Mouse (Mus musculus) heart, adult 2 months (tissue): ENCODE measurements around the gene Tbc1d10a. TPM values are rescaled to one million over a fixed set of nuclear protein-coding genes. Genes with fewer than 3 reads are reported as not detected.

Source experiments
- DNase-seq, 2 experiments: peaks; one replicate each; pipeline ENCODE4 v3.0.0; 2021
- H3K27ac ChIP-seq: fragments of 200-600 bp; 2 replicates; pipeline ENCODE4 v1.8.1; 2022
- H3K27me3 ChIP-seq: fragments of 200-500 bp; 2 replicates; pipeline ENCODE4 v1.6.1; 2012; ENCODE audit warnings: mild to moderate bottlenecking, low read length, inconsistent platforms, mixed read lengths; ENCODE audit not compliant: control insufficient read depth, insufficient read depth
- H3K36me3 ChIP-seq: fragments of 200-500 bp; 2 replicates; pipeline ENCODE4 v1.6.1; 2012; ENCODE audit warnings: low read length, inconsistent platforms; ENCODE audit not compliant: control insufficient read depth, insufficient read depth
- H3K4me1 ChIP-seq: fragments of 200-500 bp; 2 replicates; pipeline ENCODE4 v1.6.1; 2011; ENCODE audit warnings: low read length; ENCODE audit not compliant: control insufficient read depth, insufficient read depth
- H3K4me3 ChIP-seq: fragments of 200-600 bp; 2 replicates; pipeline ENCODE4 v1.8.1; 2022
- H3K79me2 ChIP-seq: fragments of 200-500 bp; replicated peaks from 2 replicates; pipeline ENCODE4 v1.6.1; 2012; ENCODE audit warnings: mild to moderate bottlenecking, inconsistent platforms, low read length, moderate library complexity, mixed read lengths; ENCODE audit not compliant: control insufficient read depth, insufficient read depth
- H3K9ac ChIP-seq: fragments of 200-500 bp; 2 replicates; pipeline ENCODE4 v1.6.1; 2012; ENCODE audit warnings: low read depth, mild to moderate bottlenecking, control low read depth, inconsistent platforms, low read length, mixed read lengths
- CTCF ChIP-seq: fragments of 200-600 bp; IDR thresholded peaks from 2 replicates; pipeline ENCODE4 v1.8.1; 2022; ENCODE audit warnings: antibody characterized with exemption, mild to moderate bottlenecking, moderate library complexity
- EP300 ChIP-seq: fragments of 200-500 bp; IDR thresholded peaks from 2 replicates; pipeline ENCODE4 v1.6.1; 2011; ENCODE audit warnings: low read depth, low read length, control low read depth; ENCODE audit not compliant: insufficient read depth
- POLR2A ChIP-seq: fragments of 200-500 bp; IDR thresholded peaks from 2 replicates; pipeline ENCODE4 v1.6.1; 2011; ENCODE audit warnings: mild to moderate bottlenecking, low read depth, low read length, control low read depth; ENCODE audit not compliant: insufficient read depth
- WGBS: fragments of 180-500 bp; shearing (Covaris S2); methylation state at CpG from one replicate; pipeline ENCODE4 v1.1.7; 2018; 5-methylcytosine and 5-hydroxymethylcytosine counted together
- intact Hi-C: fragments of 180-260 bp; cut with DNase I; formaldehyde crosslinking; loops from one replicate; pipeline ENCODE4 v1.15.1; 2025
- polyA plus RNA-seq: library from polyadenylated mRNA; depleted of rRNA; stranded (reverse); fragments of >200 nt; gene quantifications from 2 replicates; pipeline ENCODE4 v1.2.3, GENCODE M21; 2012
- total RNA-seq, 2 experiments: library from RNA; stranded (reverse); gene quantifications; 2 replicates each; pipeline ENCODE4 v1.2.3; 2021

Gene Tbc1d10a
- total and polyA plus RNA-seq, 3 experiments = 10.1 to 17.3 (median 10.7) TPM

DNA sequence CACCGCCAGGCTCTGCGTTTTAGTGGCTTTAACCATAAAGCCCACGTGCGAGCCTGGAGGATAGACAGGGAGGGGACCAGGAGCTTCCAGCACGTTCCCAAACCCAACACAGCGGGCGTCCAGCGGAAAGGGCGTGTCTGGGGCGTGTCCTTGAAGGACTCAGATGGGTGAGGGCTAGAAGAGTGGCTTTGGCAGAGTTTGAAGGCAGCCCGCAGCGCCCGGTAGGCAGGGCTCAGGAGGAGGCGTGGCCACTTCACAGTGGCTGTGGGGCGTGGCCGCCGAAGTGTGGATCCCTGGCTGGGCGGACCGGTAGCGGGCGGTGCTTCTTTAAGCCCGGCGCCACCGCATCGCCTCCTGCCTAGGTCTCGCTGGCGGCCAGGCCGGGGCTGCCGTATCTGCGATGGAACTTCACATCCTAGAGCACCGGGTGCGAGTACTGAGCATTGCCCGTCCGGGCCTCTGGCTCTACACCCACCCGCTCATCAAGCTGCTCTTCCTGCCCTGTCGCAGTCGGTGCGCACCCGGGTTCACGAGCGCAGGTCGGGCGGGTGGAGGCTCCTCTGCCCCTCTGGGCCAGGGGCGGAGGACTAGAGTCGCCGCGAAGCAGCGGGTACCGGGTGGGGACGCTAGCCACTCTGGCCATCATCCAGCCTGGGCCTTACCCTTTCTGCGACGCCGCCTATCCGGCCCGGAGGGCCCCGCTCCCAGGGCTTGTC, 31.5 kb downstream of the Tbc1d10a start, which contains the start of gene Castor1:
Gene Castor1 (plus strand): TSS at position 312 of the 716 bp plus-strand sequence.
- 2% methylated on average over 56 of the region's 56 CpGs for WGBS
- TF ChIP-seq POLR2A = peak; percentile 78
- TF ChIP-seq CTCF = peak; percentile 21; the same call in 1 of the 2 replicates
- peak; percentile 71; the same call in 1 of the 2 replicates for TF ChIP-seq EP300
- peaks cover 2% of the 10 kb centered on the region; the same call in 1 of the 2 replicates for H3K36me3 ChIP-seq

GRCm38 (mm10) chr11:4218637-4219036, 32.0 kb downstream of the Tbc1d10a start:
- intact Hi-C loops = loop anchor here (1.0 to 2.0 kb wide), 5 partner anchors 16 to 122 kb away; partner anchors contain the start of genes Ccdc157, Rnf215 and Sf3a1
- WGBS = 17% methylated on average over 6 of the region's 6 CpGs
- peak overlapping the region; percentile 96 for H3K27ac ChIP-seq
- DNase-seq = no peak
- H3K4me1 ChIP-seq = peaks cover 15% of the 10 kb centered on the region
- peak overlapping the region; percentile 77 for H3K4me3 ChIP-seq
- H3K36me3 ChIP-seq = peaks cover 2% of the 10 kb centered on the region; the same call in 1 of the 2 replicates
- no peak for TF ChIP-seq POLR2A
- no peaks in the 10 kb centered on the region for H3K79me2 ChIP-seq
- H3K27me3 ChIP-seq = no peaks in the 10 kb centered on the region
- H3K9ac ChIP-seq = peak overlapping the region; percentile 74

More for the DNA sequence above, 31.5 kb downstream of the Tbc1d10a start, which contains the start of gene Castor1:
- peak; percentile 92 to 96 for DNase-seq
- Histone ChIP-seq H3K9ac (peak within 1 kb of the TSS; percentile 74), H3K4me3 (peak within 1 kb of the TSS; percentile 77), H3K27me3 (no peaks in the 10 kb centered on the region), H3K27ac (peak within 1 kb of the TSS; percentile 96), H3K79me2 (no peaks in the 10 kb centered on the region), H3K4me1 (peaks cover 15% of the 10 kb centered on the region)
- intact Hi-C loops = loop anchor here (1.0 to 2.0 kb wide), 3 partner anchors 15 to 122 kb away; partner anchors contain the start of genes Ccdc157 and Sf3a1

GRCm38 (mm10) chr11:4219317-4219751, 32.7 kb downstream of the Tbc1d10a start:
- TF ChIP-seq POLR2A (0 out of 2 replicates have a peak, but pooled peaks have one; percentile 31), CTCF (peak; percentile 91), EP300 (peak; percentile 97)
- peak overlapping the region; percentile 77 for H3K4me3 ChIP-seq
- H3K27ac ChIP-seq = peak overlapping the region; percentile 96
- H3K36me3 ChIP-seq = peaks cover 2% of the 10 kb centered on the region; the same call in 1 of the 2 replicates
- H3K9ac ChIP-seq = peak overlapping the region; percentile 74
- H3K4me1 ChIP-seq = peaks cover 15% of the 10 kb centered on the region
- no peaks in the 10 kb centered on the region for H3K27me3 ChIP-seq
- DNase-seq = peak; percentile 80 to 84
- H3K79me2 ChIP-seq = no peaks in the 10 kb centered on the region
- intact Hi-C loops = loop anchor here (1.0 to 2.0 kb wide), 4 partner anchors 17 to 84 kb away; partner anchors contain the start of genes Ccdc157, Rnf215 and Sf3a1
- 4% methylated on average over 2 of the region's 2 CpGs for WGBS

- H3K27ac ChIP-seq = no peak overlapping the region; the same call in 1 of the 2 replicates
- DNase-seq = no peak
Measured at GRCm38 (mm10) chr11:4219908-4220307, 33.3 kb downstream of the Tbc1d10a start.

DNA sequence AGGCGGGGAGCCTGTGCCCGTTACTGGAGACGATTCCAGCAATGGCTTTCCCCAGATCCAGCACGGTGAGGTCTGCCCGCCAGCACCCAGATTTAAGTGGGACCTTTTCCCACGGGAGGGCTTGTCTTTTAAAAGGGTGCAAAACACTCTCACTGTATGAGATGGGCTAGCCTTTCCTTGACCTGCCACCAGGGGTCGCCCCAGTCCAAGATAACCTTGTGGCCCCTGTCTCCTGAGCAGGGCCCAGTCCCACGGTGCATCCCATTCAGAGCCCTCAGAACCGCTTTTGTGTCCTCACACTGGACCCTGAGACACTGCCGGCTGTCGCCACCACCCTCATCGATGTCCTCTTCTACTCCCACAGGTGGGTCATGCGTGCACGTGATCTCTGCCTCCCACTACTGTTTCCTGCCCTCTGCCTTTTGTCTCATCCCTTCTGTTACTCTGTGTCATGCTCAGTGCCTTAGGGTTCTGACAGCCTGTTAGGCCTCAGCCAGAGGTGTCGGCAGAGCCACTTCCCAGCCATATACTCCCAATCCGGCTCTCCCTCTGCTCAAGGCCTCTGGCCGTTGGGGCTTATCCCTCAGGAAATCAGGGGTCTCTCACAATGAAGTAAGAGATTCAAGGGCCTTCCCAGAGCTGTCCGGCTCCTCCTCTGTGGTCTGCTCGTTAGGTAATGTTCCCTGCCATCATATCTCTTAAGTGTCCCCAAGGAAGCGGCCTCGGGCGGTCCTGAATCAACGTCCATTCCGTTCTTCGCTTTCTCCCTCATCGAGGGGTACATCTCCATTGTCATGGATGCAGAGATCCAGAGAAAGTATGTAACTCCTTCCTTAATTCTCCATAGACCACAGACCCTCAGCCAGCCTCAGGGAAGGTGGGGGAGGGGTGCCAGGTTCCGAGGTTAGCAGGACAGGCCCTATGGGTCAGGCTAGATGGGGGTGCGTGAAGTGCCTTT, 34.1 kb downstream of the Tbc1d10a start:
- no peaks in the 10 kb centered on the region for H3K79me2 ChIP-seq
- 60% methylated on average over 28 of the region's 28 CpGs for WGBS
- H3K36me3 ChIP-seq = peaks cover 2% of the 10 kb centered on the region; the same call in 1 of the 2 replicates
- H3K4me1 ChIP-seq = peaks cover 12% of the 10 kb centered on the region
- intact Hi-C loops = loop anchor here (1.0 kb wide), 1 partner anchor 38 kb away; no protein-coding TSS in a partner anchor
- no peak overlapping the region for H3K27ac ChIP-seq
- peak; percentile 78 to 88 for DNase-seq
- no peak overlapping the region for H3K9ac ChIP-seq
- no peaks in the 10 kb centered on the region for H3K27me3 ChIP-seq
- no peak for TF ChIP-seq POLR2A
- TF ChIP-seq CTCF = peak; percentile 96
- 0 out of 2 replicates have a peak, but pooled peaks have one; percentile 13 for TF ChIP-seq EP300
- no peak overlapping the region for H3K4me3 ChIP-seq

More at GRCm38 (mm10) chr11:4219908-4220307, 33.3 kb downstream of the Tbc1d10a start:
- Histone ChIP-seq H3K27me3 (no peaks in the 10 kb centered on the region), H3K9ac (no peak overlapping the region), H3K4me3 (no peak overlapping the region), H3K36me3 (peaks cover 2% of the 10 kb centered on the region; the same call in 1 of the 2 replicates), H3K79me2 (no peaks in the 10 kb centered on the region), H3K4me1 (peaks cover 15% of the 10 kb centered on the region)
- no peak for TF ChIP-seq CTCF
- TF ChIP-seq EP300 = no peak
- TF ChIP-seq POLR2A = no peak
- 60% methylated on average over 9 of the region's 9 CpGs for WGBS
- intact Hi-C loops = loop anchor here (1.0 to 2.0 kb wide), 5 partner anchors 17 to 85 kb away; partner anchors contain the start of genes Ccdc157, Rnf215 and Sf3a1
